Comparison of ENCODE assay signal across 8 mouse cellular contexts in the genomic region with DNA sequence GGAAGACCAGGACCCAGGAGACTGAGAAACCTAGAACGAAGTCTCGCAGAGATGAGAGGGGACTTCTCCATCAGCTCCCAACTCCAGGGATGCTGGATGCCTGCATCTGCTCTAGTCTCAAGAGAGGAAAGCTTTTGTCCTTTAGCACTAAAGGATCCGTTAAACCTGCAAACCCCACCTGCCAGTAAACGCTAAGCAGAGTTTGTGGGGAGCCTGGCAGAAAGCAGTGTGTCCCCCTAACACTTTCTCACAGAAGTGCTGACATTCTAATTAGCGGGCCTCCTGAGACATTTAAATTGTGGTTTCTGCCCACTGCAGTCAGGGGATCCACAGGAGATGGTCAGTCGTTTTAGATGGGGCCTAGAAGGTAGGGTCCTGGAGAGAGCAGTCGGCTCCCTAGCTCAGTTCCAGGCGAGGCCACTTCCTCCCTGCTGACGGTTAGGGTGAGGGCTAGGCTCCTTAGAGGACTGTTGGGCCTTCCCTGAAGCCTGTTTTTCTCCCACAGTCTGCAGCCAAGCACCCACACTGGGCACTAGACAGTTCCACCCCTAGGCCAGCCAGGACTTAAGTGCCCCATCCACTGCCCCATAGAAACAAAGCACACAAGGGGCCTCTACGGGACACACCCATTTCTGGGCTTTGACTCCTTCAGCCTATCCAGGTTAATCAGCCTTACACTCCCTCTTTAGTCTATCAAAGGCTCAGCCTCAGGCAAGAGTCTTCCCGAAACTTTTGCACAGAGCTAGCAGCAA. TPM values are rescaled to one million over a fixed set of nuclear protein-coding genes. Genes with fewer than 3 reads are reported as not detected.
DNase-seq lines count a peak whose midpoint lies in the region; ATAC-seq lines count a peak whose summit lies in the region.

No protein-coding gene starts in this region.

- peak overlapping the region; percentile 96 for H3K4me2 ChIP-seq in intestine, embryonic 14.5 days (ENCODE audit: low read length)
- peak overlapping the region; percentile 99 for H3K4me2 ChIP-seq in midbrain, embryonic 11.5 days

- H3K9me3 ChIP-seq in heart, embryonic 10.5 days = no peaks in the 10 kb centered on the region
- no peaks in the 10 kb centered on the region for H3K9me3 ChIP-seq in embryonic facial prominence, embryonic 10.5 days
- H3K9me3 ChIP-seq in intestine, embryonic 14.5 days (ENCODE audit: control insufficient read depth, low read length) = no peaks in the 10 kb centered on the region
- no peaks in the 10 kb centered on the region for H3K9me3 ChIP-seq in midbrain, embryonic 11.5 days (ENCODE audit: control insufficient read depth, low read length)

- no peak overlapping the region; the same call in 1 of the 2 replicates for H3K9ac ChIP-seq in intestine, embryonic 14.5 days (ENCODE audit: low read length)
- peak overlapping the region; percentile 71 for H3K9ac ChIP-seq in midbrain, embryonic 11.5 days (ENCODE audit: low read length)

- H3K27me3 ChIP-seq in heart, embryonic 10.5 days (ENCODE audit: insufficient read depth, poor library complexity, severe bottlenecking) = peaks cover 92% of the 10 kb centered on the region
- H3K27me3 ChIP-seq in embryonic facial prominence, embryonic 10.5 days (replicated peaks; ENCODE audit: low read depth, poor library complexity, severe bottlenecking) = peaks cover 87% of the 10 kb centered on the region
- peaks cover 45% of the 10 kb centered on the region for H3K27me3 ChIP-seq in intestine, embryonic 14.5 days (replicated peaks; ENCODE audit: control insufficient read depth, insufficient read depth, low read length)
- H3K27me3 ChIP-seq in midbrain, embryonic 11.5 days (ENCODE audit: control insufficient read depth, insufficient read depth, low read length) = peaks cover 47% of the 10 kb centered on the region

- ATAC-seq in intestine, embryonic 14.5 days (replicated peaks; ENCODE audit: low FRiP score, low TSS enrichment, low read depth) = 0 out of 2 replicates have a peak, but pooled peaks have one; percentile 22
- ATAC-seq in midbrain, embryonic 11.5 days (ENCODE audit: low FRiP score) = no peak

- 22% methylated on average over 11 of the region's 11 CpGs for WGBS in heart, embryonic 10.5 days
- 14% methylated on average over 11 of the region's 11 CpGs for WGBS in embryonic facial prominence, embryonic 10.5 days
- WGBS in intestine, embryonic 14.5 days = 39% methylated on average over 11 of the region's 11 CpGs
- 14% methylated on average over 11 of the region's 11 CpGs for WGBS in midbrain, embryonic 11.5 days

- H3K4me1 ChIP-seq in heart, embryonic 10.5 days = peaks cover 27% of the 10 kb centered on the region
- H3K4me1 ChIP-seq in embryonic facial prominence, embryonic 10.5 days = peaks cover 36% of the 10 kb centered on the region
- peaks cover 9% of the 10 kb centered on the region; the same call in 1 of the 2 replicates for H3K4me1 ChIP-seq in intestine, embryonic 14.5 days (replicated peaks; ENCODE audit: control insufficient read depth, insufficient read depth, low read length)
- peaks cover 9% of the 10 kb centered on the region for H3K4me1 ChIP-seq in midbrain, embryonic 11.5 days (ENCODE audit: control insufficient read depth, insufficient read depth, low read length)

- DNase-seq in heart, embryonic 10.5 days (ENCODE audit: low spot score) = no peak
- no peak for DNase-seq in heart, adult 18-20 months
- DNase-seq in embryonic facial prominence, embryonic 10.5 days (ENCODE audit: low spot score) = no peak
- peak; percentile 57 for DNase-seq in intestine, embryonic 14.5 days (ENCODE audit: low spot score)
- peak; percentile 93 for DNase-seq in midbrain, embryonic 11.5 days (ENCODE audit: low spot score, missing footprints)
- no peak for DNase-seq in gastrocnemius, adult 18-20 months (ENCODE audit: low spot score)
- DNase-seq in urinary bladder, adult 2 months (ENCODE audit: low spot score) = no peak
- no peak for DNase-seq in c-Kit-positive CD71-positive TER-119-positive erythroid progenitor cells, embryonic 14.5 days (ENCODE audit: low spot score)

- H3K4me3 ChIP-seq in heart, embryonic 10.5 days = peak overlapping the region; percentile 78
- peak overlapping the region; percentile 71 for H3K4me3 ChIP-seq in embryonic facial prominence, embryonic 10.5 days
- peak overlapping the region; percentile 52 for H3K4me3 ChIP-seq in intestine, embryonic 14.5 days (ENCODE audit: low read depth, low read length)
- peak overlapping the region; percentile 69 for H3K4me3 ChIP-seq in midbrain, embryonic 11.5 days (ENCODE audit: low read depth, low read length)

- H3K27ac ChIP-seq in heart, embryonic 10.5 days = peak overlapping the region; percentile 84; the same call in 1 of the 2 replicates
- H3K27ac ChIP-seq in embryonic facial prominence, embryonic 10.5 days (replicated peaks) = no peak overlapping the region
- H3K27ac ChIP-seq in intestine, embryonic 14.5 days (ENCODE audit: low read depth) = no peak overlapping the region
- no peak overlapping the region for H3K27ac ChIP-seq in midbrain, embryonic 11.5 days (ENCODE audit: low read depth, low read length)

- no peaks in the 10 kb centered on the region for H3K36me3 ChIP-seq in heart, embryonic 10.5 days
- H3K36me3 ChIP-seq in embryonic facial prominence, embryonic 10.5 days (replicated peaks) = no peaks in the 10 kb centered on the region
- no peaks in the 10 kb centered on the region for H3K36me3 ChIP-seq in intestine, embryonic 14.5 days (ENCODE audit: control insufficient read depth, insufficient read depth, low read length)
- H3K36me3 ChIP-seq in midbrain, embryonic 11.5 days (ENCODE audit: control insufficient read depth, insufficient read depth, low read length) = no peaks in the 10 kb centered on the region

RNA-seq across cellular contexts. Expression of gene Pitpnm3, which starts 0.8 kb away (rescaled TPM):
- polyA plus RNA-seq in heart, embryonic 10.5 days (2016; fragmentation: Nextera tagmentation; extraction: Ambion mirVana) = 0.09 and 0.20 TPM in 2 replicates
- 1 to 10 TPM; 1.1 to 1.3 TPM for total RNA-seq in heart, adult 18-20 months (2021)
- polyA plus RNA-seq in embryonic facial prominence, embryonic 10.5 days (2016; fragmentation: Nextera tagmentation; extraction: Ambion mirVana) = 0.23 and 0.24 TPM in 2 replicates
- polyA plus RNA-seq in intestine, embryonic 14.5 days (2014; fragmentation: Nextera tagmentation; extraction: Ambion mirVana) = 1.4 TPM in 2 replicates
- polyA plus RNA-seq in midbrain, embryonic 11.5 days (2014; fragmentation: Nextera tagmentation; extraction: Ambion mirVana) = 0.56 and 0.99 TPM in 2 replicates
- total RNA-seq in gastrocnemius, adult 18-20 months (2021) = 1 to 10 TPM; 2.0 to 2.3 TPM
- 9.6 and 9.9 TPM in 2 replicates for polyA plus RNA-seq in urinary bladder, adult 2 months (2012; rRNA removed)

Comparison
In these comparisons a context has a peak if more than half of its experiments do, and no peak if none do; other contexts are left out.
1. DNase-seq: peak in intestine, embryonic 14.5 days (single experiment) and midbrain, embryonic 11.5 days (single experiment); none in heart, embryonic 10.5 days (single experiment), heart, adult 18-20 months (0 of 2), embryonic facial prominence, embryonic 10.5 days (single experiment), gastrocnemius, adult 18-20 months (single experiment), urinary bladder, adult 2 months (single experiment) and c-Kit-positive CD71-positive TER-119-positive erythroid progenitor cells, embryonic 14.5 days (single experiment).
2. Peak in every context shown above with its lines, with median percentiles within 50 percentile points of each other: H3K4me3 ChIP-seq.